Mouse (Mus musculus) T-cell, adult 2 months (primary cell): ENCODE measurements around the gene Grik4.

Experiments
- DNase-seq: peaks from one replicate; pipeline ENCODE4 v3.0.0; 2022; ENCODE audit warnings: low spot score

The Grik4 gene

GRCm38 (mm10) chr9:42898091-42898591, 46.2 kb downstream of the Grik4 start:
- DNase-seq = no peak

GRCm38 (mm10) chr9:42897361-42898051, 46.8 kb downstream of the Grik4 start:
- DNase-seq = peak; percentile 35

- DNase-seq = no peak
These were observed 47.7 kb downstream of the Grik4 start for GRCm38 (mm10) chr9:42896421-42897210.

- no peak for DNase-seq
These were observed 51.5 kb downstream of the Grik4 start for GRCm38 (mm10) chr9:42892765-42893164.

- DNase-seq = no peak
These were observed 56.4 kb downstream of the Grik4 start for GRCm38 (mm10) chr9:42887930-42888329.

GRCm38 (mm10) chr9:42886112-42886766, 58.1 kb downstream of the Grik4 start:
- DNase-seq = no peak

- DNase-seq = no peak
These were observed 58.7 kb downstream of the Grik4 start for GRCm38 (mm10) chr9:42885566-42885965.

- DNase-seq = no peak
These were observed 59.2 kb downstream of the Grik4 start for GRCm38 (mm10) chr9:42885123-42885522.

- DNase-seq = no peak
These were observed 61.1 kb downstream of the Grik4 start for GRCm38 (mm10) chr9:42883006-42883759.

- no peak for DNase-seq
These were observed 62.0 kb downstream of the Grik4 start for GRCm38 (mm10) chr9:42882313-42882712.

- DNase-seq = no peak
These were observed 63.3 kb downstream of the Grik4 start for GRCm38 (mm10) chr9:42881040-42881439.

- no peak for DNase-seq
These were observed 65.9 kb downstream of the Grik4 start for GRCm38 (mm10) chr9:42878401-42878800.

- no peak for DNase-seq
These were observed 71.4 kb downstream of the Grik4 start for GRCm38 (mm10) chr9:42872885-42873284.

GRCm38 (mm10) chr9:42871681-42872080, 72.6 kb downstream of the Grik4 start:
- DNase-seq = no peak

- DNase-seq = no peak
These were observed 74.0 kb downstream of the Grik4 start for GRCm38 (mm10) chr9:42870257-42870656.

GRCm38 (mm10) chr9:42868508-42868907, 75.8 kb downstream of the Grik4 start:
- DNase-seq = no peak

- no peak for DNase-seq
These were observed 77.6 kb downstream of the Grik4 start for GRCm38 (mm10) chr9:42866650-42867049.

- DNase-seq = no peak
These were observed 79.1 kb downstream of the Grik4 start for GRCm38 (mm10) chr9:42865036-42865829.

GRCm38 (mm10) chr9:42863360-42863759, 80.9 kb downstream of the Grik4 start:
- DNase-seq = no peak

GRCm38 (mm10) chr9:42861711-42862110, 82.6 kb downstream of the Grik4 start:
- DNase-seq = no peak

- no peak for DNase-seq
These were observed 83.1 kb downstream of the Grik4 start for GRCm38 (mm10) chr9:42861238-42861637.
